Mouse (Mus musculus) limb, embryonic 14.5 days (tissue): Measurements from ENCODE around the gene Adgrf4. TPM values are rescaled to one million over a fixed set of nuclear protein-coding genes. Genes with fewer than 3 reads are reported as not detected.

Experiments used
- ATAC-seq: fragments of 200-750 bp; cut with Nextera tagmentation; 2 replicates; pipeline ENCODE4 v1.8.0; 2017; ENCODE audit warnings: low read depth, moderate number of reproducible peaks, moderate TSS enrichment; ENCODE audit not compliant: low FRiP score
- DNase-seq: peaks from one replicate; pipeline ENCODE4 v3.0.0-alpha.2; 2015; ENCODE audit warnings: low spot score
- H3K27ac ChIP-seq: fragments of 300-500 bp; sonication (generic); replicated peaks from 2 replicates; pipeline ENCODE4 v1.5.1; 2014; ENCODE audit warnings: low read depth, mild to moderate bottlenecking, low read length, moderate library complexity, mixed read lengths
- H3K27me3 ChIP-seq: fragments of 300-500 bp; sonication (generic); 2 replicates; pipeline ENCODE4 v1.6.1; 2014; ENCODE audit warnings: low read length, mixed read lengths; ENCODE audit not compliant: control insufficient read depth, insufficient read depth
- H3K36me3 ChIP-seq: fragments of 300-500 bp; sonication (generic); 2 replicates; pipeline ENCODE4 v1.6.1; 2014; ENCODE audit warnings: mild to moderate bottlenecking, low read length, moderate library complexity, mixed read lengths; ENCODE audit not compliant: control insufficient read depth, insufficient read depth
- H3K4me1 ChIP-seq: fragments of 300-500 bp; sonication (generic); 2 replicates; pipeline ENCODE4 v1.6.1; 2014; ENCODE audit warnings: antibody characterized with exemption, low read length, mixed read lengths; ENCODE audit not compliant: control insufficient read depth, insufficient read depth
- H3K4me2 ChIP-seq: fragments of 300-500 bp; sonication (generic); replicated peaks from 2 replicates; pipeline ENCODE4 v1.6.1; 2014; ENCODE audit warnings: low read depth, mild to moderate bottlenecking, low read length, moderate library complexity; ENCODE audit not compliant: severe bottlenecking
- H3K4me3 ChIP-seq: fragments of 300-500 bp; sonication (generic); replicated peaks from 2 replicates; pipeline ENCODE4 v1.5.1; 2014; ENCODE audit warnings: low read length
- H3K9ac ChIP-seq: fragments of 300-500 bp; sonication (generic); 2 replicates; pipeline ENCODE4 v1.6.1; 2014; ENCODE audit warnings: mild to moderate bottlenecking, low read depth, low read length, moderate library complexity; ENCODE audit not compliant: severe bottlenecking
- H3K9me3 ChIP-seq: fragments of 300-500 bp; sonication (generic); 2 replicates; pipeline ENCODE4 v1.6.1; 2016; ENCODE audit warnings: low read length; ENCODE audit not compliant: control insufficient read depth
- POLR2A ChIP-seq: fragments of 200-500 bp; IDR thresholded peaks from 2 replicates; pipeline ENCODE4 v1.8.0; 2012; ENCODE audit warnings: inconsistent platforms, mild to moderate bottlenecking, moderate library complexity, borderline replicate concordance; ENCODE audit not compliant: insufficient read depth, insufficient read length; ENCODE audit errors: extremely low read depth
- WGBS: fragments of 180-500 bp; shearing (Covaris S2); extraction: QIAGEN DNeasy Blood & Tissue Kit; methylation state at CpG from one replicate; pipeline ENCODE4 v1.1.7; 2014; 5-methylcytosine and 5-hydroxymethylcytosine counted together
- polyA plus RNA-seq, 2 experiments: library from polyadenylated mRNA; depleted of rRNA in 1 of 2; stranded (reverse) in 1 of 2; unstranded in 1 of 2; fragments of >200 nt; fragmentation: Nextera tagmentation in 1 of 2; extraction: Ambion mirVana in 1 of 2; gene quantifications; 2 replicates each; pipeline versions ENCODE4 v1.2.1 to v1.2.3; 2012 to 2014

The Adgrf4 gene
- polyA plus RNA-seq, 2 experiments: 2.5 to 6.0 TPM

GRCm38 (mm10) chr17:42705611-42706010 lies 13.5 kb upstream of the Adgrf4 start:
- no peak overlapping the region for H3K4me2 ChIP-seq
- no peaks in the 10 kb centered on the region for H3K9me3 ChIP-seq
- H3K4me1 ChIP-seq: no peaks in the 10 kb centered on the region
- no peak for ATAC-seq
- WGBS: 70% methylated on average over 4 of the region's 4 CpGs
- no peak overlapping the region for H3K4me3 ChIP-seq
- H3K27me3 ChIP-seq: no peaks in the 10 kb centered on the region
- H3K27ac ChIP-seq: no peak overlapping the region
- H3K9ac ChIP-seq: no peak overlapping the region
- H3K36me3 ChIP-seq: no peaks in the 10 kb centered on the region
- no peak for TF ChIP-seq POLR2A
- DNase-seq: no peak

- DNase-seq (no peak), ATAC-seq (no peak)
- Histone ChIP-seq H3K9me3 (no peaks in the 10 kb centered on the region), H3K27ac (no peak overlapping the region), H3K4me1 (no peaks in the 10 kb centered on the region), H3K27me3 (no peaks in the 10 kb centered on the region), H3K4me3 (no peak overlapping the region), H3K36me3 (no peaks in the 10 kb centered on the region), H3K4me2 (no peak overlapping the region), H3K9ac (no peak overlapping the region)
- TF ChIP-seq POLR2A: no peak
- 80% methylated on average over 9 of the region's 9 CpGs for WGBS
These were observed 10.1 kb upstream of the Adgrf4 start for GRCm38 (mm10) chr17:42702198-42702597.

GRCm38 (mm10) chr17:42694730-42695129 lies 2.6 kb upstream of the Adgrf4 start:
- no peak for ATAC-seq
- 84% methylated on average over 4 of the region's 4 CpGs for WGBS
- Histone ChIP-seq H3K9me3 (no peaks in the 10 kb centered on the region), H3K4me3 (no peak overlapping the region), H3K4me1 (no peaks in the 10 kb centered on the region), H3K27ac (no peak overlapping the region), H3K9ac (no peak overlapping the region), H3K4me2 (no peak overlapping the region), H3K27me3 (no peaks in the 10 kb centered on the region), H3K36me3 (no peaks in the 10 kb centered on the region)
- no peak for DNase-seq
- no peak for TF ChIP-seq POLR2A

- Histone ChIP-seq H3K9me3 (no peaks in the 10 kb centered on the region), H3K4me1 (no peaks in the 10 kb centered on the region), H3K4me2 (no peak overlapping the region), H3K9ac (no peak overlapping the region), H3K36me3 (no peaks in the 10 kb centered on the region), H3K27ac (no peak overlapping the region), H3K4me3 (no peak overlapping the region), H3K27me3 (no peaks in the 10 kb centered on the region)
- no peak for DNase-seq
- 86% methylated on average over 8 of the region's 8 CpGs for whole genome bisulfite sequencing
- no peak for ATAC-seq
- no peak for TF ChIP-seq POLR2A
These were observed 1.6 kb downstream of the Adgrf4 start for GRCm38 (mm10) chr17:42690531-42690930.

- Histone ChIP-seq H3K4me3 (no peak overlapping the region), H3K4me1 (no peaks in the 10 kb centered on the region), H3K36me3 (no peaks in the 10 kb centered on the region), H3K9ac (no peak overlapping the region), H3K9me3 (no peaks in the 10 kb centered on the region), H3K27ac (no peak overlapping the region), H3K27me3 (no peaks in the 10 kb centered on the region), H3K4me2 (peak overlapping the region; percentile 17; the same call in 1 of the 2 replicates)
- WGBS: 20% methylated on average over 14 of the region's 14 CpGs
- ATAC-seq: peak; percentile 70; the same call in 1 of the 2 replicates
- DNase-seq: peak; percentile 76
- TF ChIP-seq POLR2A: no peak
These were observed 33.3 kb downstream of the Adgrf4 start for GRCm38 (mm10) chr17:42658634-42659422.
